In the genomic region with DNA sequence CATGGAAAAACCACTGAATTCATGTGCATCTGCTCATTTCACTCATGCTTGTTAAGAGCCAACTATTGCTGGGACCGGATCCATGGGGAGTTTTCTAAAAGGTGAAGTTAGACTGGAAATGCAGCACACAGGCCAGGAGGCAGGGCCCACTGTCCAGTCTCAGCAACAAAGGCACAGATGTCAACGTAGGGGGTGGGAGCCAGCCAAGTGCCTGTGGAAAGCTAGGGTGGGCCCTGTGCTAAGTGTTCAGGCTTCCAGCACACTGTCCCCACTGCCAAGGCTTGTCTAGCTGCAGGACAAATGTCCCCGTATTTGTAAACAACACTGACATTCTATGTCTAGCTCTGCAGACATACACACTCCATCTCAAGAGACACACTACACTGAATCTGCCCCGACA, we compare ENCODE assay signal across 30 mouse cellular contexts.
"Had no signal": no experiment of that assay in that cellular context is flagged by ENCODE, and none has a peak within 500 bp of the region (broad histone marks: within the 10 kb centered on the region; RNA-seq: fewer than 3 reads in every experiment).

No protein-coding gene starts in this region.

- ATAC-seq: liver, embryonic 12.5 days; lung, postnatal 0 days; midbrain, embryonic 13.5 days; midbrain, embryonic 15.5 days; midbrain, embryonic 16.5 days had no signal

- H3K9ac ChIP-seq: limb, embryonic 12.5 days; limb, embryonic 13.5 days; limb, embryonic 15.5 days; liver, embryonic 12.5 days; liver, embryonic 13.5 days; liver, embryonic 14.5 days; liver, embryonic 15.5 days; liver, postnatal 0 days; lung, embryonic 14.5 days; lung, embryonic 15.5 days; midbrain, embryonic 12.5 days; midbrain, embryonic 13.5 days; midbrain, embryonic 15.5 days; neural tube, embryonic 12.5 days; neural tube, embryonic 13.5 days had no signal

- H3K4me3 ChIP-seq: left cerebral cortex, adult 2 months; limb, embryonic 10.5 days; limb, embryonic 12.5 days; limb, embryonic 13.5 days; limb, embryonic 15.5 days; liver, embryonic 12.5 days; liver, embryonic 13.5 days; liver, embryonic 15.5 days; lung, embryonic 15.5 days; megakaryocyte, embryonic 14.5 days; midbrain, embryonic 10.5 days; midbrain, embryonic 12.5 days; midbrain, embryonic 13.5 days; midbrain, embryonic 15.5 days; myocyte; neural tube, embryonic 12.5 days; neural tube, embryonic 13.5 days had no signal

- H3K4me1 ChIP-seq: limb, embryonic 10.5 days; midbrain, embryonic 10.5 days; midbrain, embryonic 12.5 days; midbrain, embryonic 13.5 days; midbrain, embryonic 15.5 days; neural tube, embryonic 12.5 days; neural tube, embryonic 13.5 days had no signal

- DNase-seq: left cerebral cortex, postnatal 4 days; liver, embryonic 13.5 days; liver, postnatal 0 days; lung, adult 2 months; lung, embryonic 14.5 days; lung, postnatal 14 days; lung, postnatal 36 days; midbrain, embryonic 14.5 days had no signal

- H3K9me3 ChIP-seq: limb, embryonic 10.5 days; limb, embryonic 12.5 days; limb, embryonic 13.5 days; limb, embryonic 15.5 days; liver, embryonic 12.5 days; liver, embryonic 13.5 days; liver, embryonic 15.5 days; lung, embryonic 15.5 days; megakaryocyte, embryonic 14.5 days; midbrain, embryonic 10.5 days; midbrain, embryonic 12.5 days; midbrain, embryonic 13.5 days; midbrain, embryonic 15.5 days; neural tube, embryonic 12.5 days; neural tube, embryonic 13.5 days had no signal

- H3K27ac ChIP-seq: left cerebral cortex, adult 2 months; limb, embryonic 10.5 days; limb, embryonic 12.5 days; limb, embryonic 13.5 days; limb, embryonic 15.5 days; liver, embryonic 12.5 days; liver, embryonic 13.5 days; liver, embryonic 14.5 days; liver, embryonic 15.5 days; lung, embryonic 15.5 days; macrophage; midbrain, embryonic 10.5 days; midbrain, embryonic 12.5 days; midbrain, embryonic 13.5 days; midbrain, embryonic 15.5 days; neural tube, embryonic 12.5 days; neural tube, embryonic 13.5 days had no signal

- H3K4me2 ChIP-seq: limb, embryonic 12.5 days; limb, embryonic 13.5 days; limb, embryonic 15.5 days; liver, embryonic 11.5 days; liver, embryonic 12.5 days; liver, embryonic 13.5 days; liver, embryonic 15.5 days; lung, embryonic 14.5 days; lung, embryonic 15.5 days; midbrain, embryonic 11.5 days; midbrain, embryonic 12.5 days; midbrain, embryonic 13.5 days; midbrain, embryonic 15.5 days; neural tube, embryonic 12.5 days; neural tube, embryonic 13.5 days had no signal

- H3K27me3 ChIP-seq: limb, embryonic 12.5 days; limb, embryonic 13.5 days; limb, embryonic 15.5 days; liver, embryonic 12.5 days; liver, embryonic 13.5 days; liver, embryonic 15.5 days; lung, embryonic 15.5 days; megakaryocyte, embryonic 14.5 days; midbrain, embryonic 12.5 days; midbrain, embryonic 13.5 days; midbrain, embryonic 15.5 days; neural tube, embryonic 12.5 days; neural tube, embryonic 13.5 days had no signal
